Comparison of ENCODE assay signal across 8 mouse cellular contexts in the genomic region with DNA sequence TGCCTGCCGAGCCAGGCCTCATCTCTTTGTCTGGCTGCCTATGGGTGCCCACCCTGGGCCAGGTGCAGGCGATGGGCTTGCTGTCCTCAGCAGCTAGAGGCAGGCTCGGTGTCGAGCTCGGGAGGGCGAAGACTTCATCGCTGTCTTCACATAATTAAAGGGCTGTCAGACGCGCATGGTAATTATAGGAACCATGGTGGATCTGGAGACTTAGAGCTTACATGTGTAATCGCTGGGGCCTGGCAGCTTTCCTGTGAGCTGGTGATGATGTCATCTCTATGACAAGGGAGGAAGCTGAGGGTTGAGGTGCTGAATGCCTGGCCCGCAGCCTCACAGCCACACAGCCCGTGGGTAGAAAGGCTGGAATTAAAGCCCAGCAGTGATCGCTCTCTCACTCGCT. TPM values are rescaled to one million over a fixed set of nuclear protein-coding genes. Genes with fewer than 3 reads are reported as not detected.
DNase-seq lines count a peak whose midpoint lies in the region; ATAC-seq lines count a peak whose summit lies in the region.
"Had no signal": no experiment of that assay in that cellular context is flagged by ENCODE, and none has a peak within 500 bp of the region (broad histone marks: within the 10 kb centered on the region; RNA-seq: fewer than 3 reads in every experiment).

No protein-coding gene starts in this region.

- no peaks in the 10 kb centered on the region for H3K9me3 ChIP-seq in embryonic facial prominence, embryonic 14.5 days (ENCODE audit: control insufficient read depth, low read length)
- H3K9me3 ChIP-seq in hindbrain, embryonic 13.5 days: no peaks in the 10 kb centered on the region
- no peaks in the 10 kb centered on the region for H3K9me3 ChIP-seq in midbrain, embryonic 12.5 days
- H3K9me3 ChIP-seq: lung, embryonic 15.5 days had no signal

- DNase-seq in Muller cell, postnatal 12 days (ENCODE audit: inconsistent ontology term): peak; percentile 64
- peak; percentile 77 for DNase-seq in embryonic facial prominence, embryonic 14.5 days (ENCODE audit: low spot score)
- no peak for DNase-seq in spleen, postnatal 10 days (ENCODE audit: low spot score in 2 of 2)
- DNase-seq in adrenal gland, adult 8-10 months: no peak
- DNase-seq in kidney, adult 8-10 months: no peak

- H3K4me3 ChIP-seq in embryonic facial prominence, embryonic 14.5 days (ENCODE audit: low read depth, low read length): no peak overlapping the region
- no peak overlapping the region for H3K4me3 ChIP-seq in hindbrain, embryonic 13.5 days
- H3K4me3 ChIP-seq in midbrain, embryonic 12.5 days: no peak overlapping the region
- H3K4me3 ChIP-seq: lung, embryonic 15.5 days had no signal

- 0 out of 2 replicates have a peak overlapping the region, but pooled peaks have one; percentile 15 for H3K4me2 ChIP-seq in embryonic facial prominence, embryonic 14.5 days (ENCODE audit: low read depth, low read length)
- H3K4me2 ChIP-seq in hindbrain, embryonic 13.5 days: no peak overlapping the region
- no peak overlapping the region for H3K4me2 ChIP-seq in midbrain, embryonic 12.5 days (replicated peaks)
- H3K4me2 ChIP-seq: lung, embryonic 15.5 days had no signal

- H3K27me3 ChIP-seq in embryonic facial prominence, embryonic 14.5 days (replicated peaks; ENCODE audit: control insufficient read depth, insufficient read depth, low read length): no peaks in the 10 kb centered on the region
- H3K27me3 ChIP-seq in hindbrain, embryonic 13.5 days: no peaks in the 10 kb centered on the region
- H3K27me3 ChIP-seq in midbrain, embryonic 12.5 days: peaks cover 4% of the 10 kb centered on the region
- H3K27me3 ChIP-seq: lung, embryonic 15.5 days had no signal

- H3K27ac ChIP-seq in embryonic facial prominence, embryonic 14.5 days (replicated peaks; ENCODE audit: low read depth, low read length): peak overlapping the region; percentile 21; the same call in 1 of the 2 replicates
- H3K27ac ChIP-seq in hindbrain, embryonic 13.5 days: peak overlapping the region; percentile 79
- H3K27ac ChIP-seq in midbrain, embryonic 12.5 days (replicated peaks): peak overlapping the region; percentile 57; the same call in 1 of the 2 replicates
- H3K27ac ChIP-seq: lung, embryonic 15.5 days had no signal

- peak; percentile 55 for ATAC-seq in embryonic facial prominence, embryonic 14.5 days (ENCODE audit: low read depth)
- ATAC-seq in hindbrain, embryonic 13.5 days (ENCODE audit: low FRiP score): no peak; the same call in 1 of the 2 replicates
- 0 out of 2 replicates have a peak, but pooled peaks have one; percentile 12 for ATAC-seq in midbrain, embryonic 12.5 days (ENCODE audit: low FRiP score, low read depth)

- H3K9ac ChIP-seq in embryonic facial prominence, embryonic 14.5 days (ENCODE audit: low read depth, low read length): no peak overlapping the region; the same call in 1 of the 2 replicates
- peak overlapping the region; percentile 43; the same call in 1 of the 2 replicates for H3K9ac ChIP-seq in hindbrain, embryonic 13.5 days
- no peak overlapping the region for H3K9ac ChIP-seq in midbrain, embryonic 12.5 days (replicated peaks)
- H3K9ac ChIP-seq: lung, embryonic 15.5 days had no signal

- H3K36me3 ChIP-seq in embryonic facial prominence, embryonic 14.5 days (ENCODE audit: control insufficient read depth, insufficient read depth, low read length): no peaks in the 10 kb centered on the region
- H3K36me3 ChIP-seq in hindbrain, embryonic 13.5 days: peaks cover 11% of the 10 kb centered on the region; the same call in 1 of the 2 replicates
- no peaks in the 10 kb centered on the region for H3K36me3 ChIP-seq in midbrain, embryonic 12.5 days
- H3K36me3 ChIP-seq: lung, embryonic 15.5 days had no signal

- peaks cover 12% of the 10 kb centered on the region for H3K4me1 ChIP-seq in embryonic facial prominence, embryonic 14.5 days (ENCODE audit: control insufficient read depth, insufficient read depth, low read length)
- H3K4me1 ChIP-seq in hindbrain, embryonic 13.5 days (replicated peaks): peaks cover 65% of the 10 kb centered on the region
- H3K4me1 ChIP-seq in midbrain, embryonic 12.5 days: peaks cover 51% of the 10 kb centered on the region

- 58% methylated on average over 13 of the region's 14 CpGs for WGBS in embryonic facial prominence, embryonic 14.5 days
- 44% methylated on average over 14 of the region's 14 CpGs for whole genome bisulfite sequencing in hindbrain, embryonic 13.5 days
- WGBS in midbrain, embryonic 12.5 days: 66% methylated on average over 14 of the region's 14 CpGs

RNA-seq across cellular contexts. Expression of a gene that starts 33.6 kb away (rescaled TPM):
- 0.74 and 1.3 TPM in 2 replicates for polyA plus RNA-seq in embryonic facial prominence, embryonic 14.5 days (2014; fragmentation: Nextera tagmentation; extraction: Ambion mirVana)
- polyA plus RNA-seq in hindbrain, embryonic 13.5 days (2015; fragmentation: Nextera tagmentation; extraction: Ambion mirVana): 7.4 and 12.2 TPM in 2 replicates
- polyA plus RNA-seq in midbrain, embryonic 12.5 days (2016; fragmentation: Nextera tagmentation; extraction: Ambion mirVana): 37.4 and 38.1 TPM in 2 replicates
- 1 to 10 TPM in 1 of 4 experiments, under 1 TPM in 3; 0.38 to 1.2 (median 0.75) TPM for total RNA-seq in adrenal gland, adult 8-10 months (2022)

RNA-seq across cellular contexts. Expression of a gene that starts 51.0 kb away (rescaled TPM):
- 15.0 and 17.5 TPM in 2 replicates for polyA plus RNA-seq in embryonic facial prominence, embryonic 14.5 days (2014; fragmentation: Nextera tagmentation; extraction: Ambion mirVana)
- polyA plus RNA-seq in hindbrain, embryonic 13.5 days (2015; fragmentation: Nextera tagmentation; extraction: Ambion mirVana): 53.2 and 55.3 TPM in 2 replicates
- polyA plus RNA-seq in midbrain, embryonic 12.5 days (2016; fragmentation: Nextera tagmentation; extraction: Ambion mirVana): 32.7 and 32.9 TPM in 2 replicates
- 10 to 100 TPM in 3 of 4 experiments, 1 to 10 TPM in 1; 9.2 to 16.4 (median 13.9) TPM for total RNA-seq in adrenal gland, adult 8-10 months (2022)

RNA-seq across cellular contexts. Expression of a gene that starts 51.3 kb away (rescaled TPM):
- polyA plus RNA-seq in embryonic facial prominence, embryonic 14.5 days (2014; fragmentation: Nextera tagmentation; extraction: Ambion mirVana): 876 and 912 TPM in 2 replicates
- polyA plus RNA-seq in hindbrain, embryonic 13.5 days (2015; fragmentation: Nextera tagmentation; extraction: Ambion mirVana): 523 and 532 TPM in 2 replicates
- polyA plus RNA-seq in midbrain, embryonic 12.5 days (2016; fragmentation: Nextera tagmentation; extraction: Ambion mirVana): 555 and 561 TPM in 2 replicates
- total RNA-seq in adrenal gland, adult 8-10 months (2022): 100 to 1,000 TPM; 533 to 601 (median 565) TPM

Comparison
In these comparisons a context has a peak if more than half of its experiments do, and no peak if none do; other contexts are left out.
1. DNase-seq: peak in Muller cell, postnatal 12 days (single experiment) and embryonic facial prominence, embryonic 14.5 days (single experiment); none in spleen, postnatal 10 days (0 of 2), adrenal gland, adult 8-10 months (single experiment) and kidney, adult 8-10 months (0 of 2).
2. H3K27ac ChIP-seq: peak in every context shown above with its lines; median percentile 79 in hindbrain, embryonic 13.5 days; 57 in midbrain, embryonic 12.5 days; 21 in embryonic facial prominence, embryonic 14.5 days.